In the genomic region with DNA sequence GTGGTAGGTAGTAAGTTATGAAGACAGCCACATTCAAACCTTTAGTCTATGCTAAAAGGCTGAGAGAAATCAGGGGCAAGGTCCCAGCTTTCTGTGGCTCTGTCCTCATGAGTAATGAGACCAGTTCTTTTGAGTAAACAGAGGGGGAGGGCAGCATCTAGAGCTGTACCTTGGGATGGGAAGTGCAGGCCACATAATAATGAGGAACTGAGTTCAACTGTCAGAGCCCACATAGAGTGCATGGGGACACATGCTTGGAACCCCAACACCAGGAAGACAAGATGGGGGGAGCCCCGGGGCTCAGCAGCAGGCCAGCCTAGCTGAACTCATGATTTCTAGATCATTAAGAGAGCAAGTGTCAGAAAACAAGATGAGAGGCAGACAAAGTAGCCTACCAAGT, we compare ENCODE assay signal across 16 mouse cellular contexts. TPM values are rescaled to one million over a fixed set of nuclear protein-coding genes. Genes with fewer than 3 reads are reported as not detected.
"Had no signal": no experiment of that assay in that cellular context is flagged by ENCODE, and none has a peak within 500 bp of the region (broad histone marks: within the 10 kb centered on the region; RNA-seq: fewer than 3 reads in every experiment).

No protein-coding gene starts in this region.

- DNase-seq: liver, postnatal 0 days; lung, adult 2 months; lung, postnatal 14 days; lung, postnatal 36 days; retina, postnatal 1 day; right cerebral cortex, adult 18-20 months; right cerebral cortex, postnatal 25 days; right cerebral cortex, postnatal 4 days; spleen, adult 18-20 months; thymus, adult 18-20 months; thymus, postnatal 14 days; thymus, postnatal 36 days had no signal

- ATAC-seq: liver, postnatal 0 days; lung, postnatal 0 days; midbrain, embryonic 13.5 days; midbrain, embryonic 15.5 days had no signal

RNA-seq across cellular contexts. Expression of a gene that starts 52.9 kb away (rescaled TPM):
- total RNA-seq: midbrain, postnatal 0 days had no signal
